In the genomic region with DNA sequence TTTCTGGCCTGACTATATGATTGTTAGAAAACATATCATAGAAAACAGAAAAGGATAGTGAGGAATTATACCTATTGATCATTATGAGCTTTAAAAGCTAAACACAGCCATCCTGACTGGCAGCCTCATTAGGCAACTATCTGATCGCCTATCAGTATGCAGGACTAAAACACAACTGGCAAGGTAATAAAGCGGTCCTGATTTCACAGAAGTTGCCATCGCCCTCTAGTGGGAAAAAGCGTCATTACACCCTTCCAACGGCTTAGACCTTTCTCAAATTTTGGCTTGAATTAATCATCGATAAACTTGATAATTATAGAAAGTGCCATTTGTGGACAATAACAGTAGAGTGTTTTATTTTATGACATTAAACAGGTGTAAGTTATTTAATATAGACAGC, we compare ENCODE assay signal across 8 mouse cellular contexts. TPM values are rescaled to one million over a fixed set of nuclear protein-coding genes. Genes with fewer than 3 reads are reported as not detected.
DNase-seq lines count a peak whose midpoint lies in the region; ATAC-seq and TF ChIP-seq lines count a peak whose summit lies in the region.

No protein-coding gene starts in this region.

- 14% methylated on average over 6 of the region's 6 CpGs for WGBS in liver, postnatal 0 days (ENCODE audit: insufficient replicate concordance)

- TF ChIP-seq EP300 in ES-Bruce4 (IDR thresholded peaks at IDR 0.05; ENCODE audit: insufficient read depth, low read depth, low read length): no peak
- no peak for TF ChIP-seq EP300 in liver, postnatal 0 days (IDR thresholded peaks at IDR 0.05; ENCODE audit: low read depth)

- H3K9me3 ChIP-seq in ES-Bruce4 (replicated peaks; ENCODE audit: control insufficient read depth, insufficient read depth, low read length, poor library complexity, severe bottlenecking): no peaks in the 10 kb centered on the region
- H3K9me3 ChIP-seq in liver, postnatal 0 days (ENCODE audit: low read length): no peaks in the 10 kb centered on the region

- no peaks in the 10 kb centered on the region for H3K4me1 ChIP-seq in ES-Bruce4 (ENCODE audit: control insufficient read depth, insufficient read depth, low read length)
- H3K4me1 ChIP-seq in liver, postnatal 0 days (ENCODE audit: insufficient read depth): no peaks in the 10 kb centered on the region

- no peak for TF ChIP-seq POLR2A in ES-Bruce4 (IDR thresholded peaks at IDR 0.05; ENCODE audit: insufficient read depth, low read length)

- H3K4me3 ChIP-seq in ES-Bruce4 (ENCODE audit: low read depth, low read length): no peak overlapping the region
- no peak overlapping the region for H3K4me3 ChIP-seq in liver, postnatal 0 days (ENCODE audit: low read depth, low read length)

- ATAC-seq in cerebellum, adult (ENCODE audit: insufficient number of reproducible peaks, low FRiP score, low TSS enrichment): peak; percentile 36; the same call in 1 of the 2 replicates
- no peak for ATAC-seq in liver, postnatal 0 days

- no peak for DNase-seq in cerebellum, adult 11-12 months
- DNase-seq in cerebellum, adult 18-20 months: peak; percentile 56 to 70
- DNase-seq in frontal cortex, adult 2 months (ENCODE audit: extremely low spot score in 1 of 2, low spot score in 1 of 2): peak; percentile 25 to 88
- peak; percentile 68 for DNase-seq in kidney, postnatal 14 days
- DNase-seq in liver, postnatal 0 days: peak; percentile 57
- peak; percentile 74 for DNase-seq in retina, postnatal 1 day

- H3K9ac ChIP-seq in ES-Bruce4 (ENCODE audit: low read depth, poor library complexity, severe bottlenecking): no peak overlapping the region
- H3K9ac ChIP-seq in liver, postnatal 0 days (replicated peaks): no peak overlapping the region

- no peak overlapping the region for H3K4me2 ChIP-seq in liver, postnatal 0 days (ENCODE audit: low read depth, low read length)

- no peaks in the 10 kb centered on the region; the same call in 1 of the 2 replicates for H3K27me3 ChIP-seq in ES-Bruce4 (ENCODE audit: control insufficient read depth, insufficient read depth, low read length, poor library complexity, severe bottlenecking)
- no peaks in the 10 kb centered on the region for H3K27me3 ChIP-seq in liver, postnatal 0 days (ENCODE audit: insufficient read depth, low read length)

- H3K36me3 ChIP-seq in ES-Bruce4 (ENCODE audit: control insufficient read depth, insufficient read depth, low read length, poor library complexity, severe bottlenecking): no peaks in the 10 kb centered on the region
- H3K36me3 ChIP-seq in liver, postnatal 0 days (replicated peaks; ENCODE audit: insufficient read depth, low read length): no peaks in the 10 kb centered on the region

- no peak overlapping the region for H3K27ac ChIP-seq in ES-Bruce4 (ENCODE audit: insufficient read depth, low read length)
- H3K27ac ChIP-seq in liver, postnatal 0 days (ENCODE audit: low read depth): no peak overlapping the region

- peak; percentile 13 for TF ChIP-seq CTCF in ES-Bruce4 (IDR thresholded peaks at IDR 0.05; ENCODE audit: low read depth, low read length)
- TF ChIP-seq CTCF in liver, postnatal 0 days (IDR thresholded peaks at IDR 0.05; ENCODE audit: low read depth): peak; percentile 84

RNA-seq across cellular contexts. Expression of a gene that starts 9.2 kb away (rescaled TPM):
- 38.5 and 40.8 TPM in 2 replicates for polyA plus RNA-seq in ES-Bruce4 (2011; ENCODE audit: insufficient read depth, insufficient read length, low read depth, missing spikeins)
- polyA plus RNA-seq in frontal cortex, adult 2 months (2012; rRNA removed): 18.5 and 20.7 TPM in 2 replicates
- polyA plus RNA-seq in liver, postnatal 0 days (2015; fragmentation: Nextera tagmentation; extraction: Ambion mirVana): 4.8 and 5.1 TPM in 2 replicates
